Mouse (Mus musculus): ENCODE results near the gene Cldn24. TPM values are rescaled to one million over a fixed set of nuclear protein-coding genes. Genes with fewer than 3 reads are reported as not detected.

Gene Cldn24
- polyA plus RNA-seq (2017; shearing (Covaris generic)): not detected

DNA sequence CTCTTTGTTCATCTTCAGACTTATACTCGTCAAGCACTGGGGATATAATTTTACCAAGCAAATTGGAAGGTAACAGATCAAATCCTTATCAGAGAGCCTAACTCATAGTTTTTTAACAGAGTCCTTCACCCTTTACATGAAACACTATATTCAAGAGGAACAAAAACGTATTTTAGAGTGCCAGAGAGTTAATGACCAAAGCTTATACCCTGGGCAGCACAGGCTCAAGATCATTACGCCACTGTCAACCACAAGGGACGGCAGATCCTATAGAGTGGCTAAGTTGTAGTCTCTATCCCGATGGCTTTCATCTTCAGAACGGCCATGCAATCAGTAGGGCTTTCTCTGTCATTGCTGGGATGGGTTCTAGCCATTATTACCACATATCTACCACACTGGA, at the start of gene Cldn24:
Gene Cldn24, plus strand, starts transcription at position 301 of the 400 bp plus-strand sequence.

DNA sequence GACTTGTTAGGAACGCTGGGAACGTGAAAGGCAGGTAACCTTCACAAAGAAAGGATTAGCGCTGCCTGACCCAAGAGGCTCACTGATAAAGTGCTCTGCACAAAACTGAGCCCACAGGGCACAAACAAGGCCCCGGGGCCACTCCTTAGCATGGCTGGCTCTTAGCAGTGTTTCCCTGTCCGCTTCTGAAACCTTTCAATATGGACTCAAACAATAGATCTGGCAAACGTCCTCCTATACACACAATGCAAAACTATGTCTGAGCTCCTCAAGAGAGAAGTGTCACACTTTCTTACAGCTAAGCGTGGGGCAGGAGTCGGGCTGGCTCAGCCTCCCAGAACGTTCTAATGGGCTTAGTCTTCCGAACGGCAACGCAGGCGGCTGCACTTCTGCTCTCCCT, 2.2 kb downstream of the Cldn24 start, which contains the start of gene Cldn22:
Gene Cldn22, plus strand, starts transcription at position 301 of the 400 bp plus-strand sequence.

Other genes with a start within 250 kb of the Cldn24 start
- 2.8 TPM for gene Ing2, start 146.6 kb upstream of the Cldn24 start, polyA plus RNA-seq (2017; shearing (Covaris generic))
- gene Cdkn2aip, start 108.2 kb upstream of the Cldn24 start, polyA plus RNA-seq (2017; shearing (Covaris generic)): 25.0 TPM
- gene Cldn22, start 2.3 kb downstream of the Cldn24 start, polyA plus RNA-seq (2017; shearing (Covaris generic)): not detected
- 0.15 TPM for gene Wwc2, start 168.8 kb downstream of the Cldn24 start, polyA plus RNA-seq (2017; shearing (Covaris generic))

All from CD4-positive, CD25-positive, alpha-beta regulatory T cell, adult 9 weeks (primary cell).